Mouse (Mus musculus) lung, postnatal 14 days (tissue): ENCODE results near the gene Nudt22.

Source experiments
- DNase-seq: peaks from one replicate; pipeline ENCODE4 v3.0.0; 2021

Gene Nudt22

DNA sequence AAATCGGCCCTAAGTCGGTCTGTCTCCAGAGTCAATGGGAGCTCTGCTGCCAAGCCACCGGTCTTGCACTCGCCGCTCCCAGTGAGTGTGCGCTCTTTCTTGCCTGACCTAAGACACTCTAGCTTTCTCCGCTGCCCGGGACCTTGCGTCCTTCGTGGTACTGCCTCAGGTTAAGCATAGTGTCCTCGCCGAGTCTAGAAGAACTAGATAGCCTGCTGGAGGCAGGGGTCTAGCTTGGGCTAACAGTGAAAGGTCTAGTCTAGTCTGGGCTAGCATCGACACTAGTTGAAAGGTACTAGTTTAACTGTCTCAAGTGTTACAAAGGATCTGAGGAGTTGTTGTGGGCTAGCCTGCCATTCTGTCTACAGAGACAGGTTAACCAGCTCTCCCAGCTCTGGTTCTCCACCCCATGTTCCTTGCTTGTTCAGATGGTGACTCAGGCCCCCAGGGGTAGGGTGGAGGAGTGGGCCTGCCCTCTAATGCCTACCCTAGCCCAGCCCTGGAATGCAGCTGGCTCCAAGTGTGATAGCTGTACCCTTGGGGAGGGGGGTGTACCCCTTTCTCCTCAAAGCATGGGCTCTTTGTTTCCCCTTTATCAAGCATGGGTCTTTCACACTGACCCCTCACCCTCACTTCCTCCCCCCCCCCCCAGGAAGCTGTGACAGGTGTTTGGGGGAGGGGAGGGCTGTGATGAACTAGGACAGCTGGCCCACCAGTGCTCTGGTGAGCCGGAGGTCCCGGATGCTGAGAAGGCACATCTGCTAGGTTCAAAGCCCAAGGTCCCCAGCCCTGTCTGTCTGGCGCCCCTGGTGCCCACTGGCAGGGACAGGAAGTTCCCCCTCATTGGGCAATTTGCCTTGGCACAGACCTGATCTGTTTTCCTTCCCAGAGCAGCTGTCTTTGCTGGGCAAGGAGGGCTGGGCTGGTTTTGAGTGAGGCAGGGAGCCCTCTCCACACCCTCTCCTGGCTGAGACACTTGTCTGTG lies 20.1 kb downstream of the Nudt22 start, which contains the start of gene Plcb3:
TSS of gene Plcb3 (minus strand) at position 934 of the 985 bp plus-strand sequence.
- peak; percentile 66 for DNase-seq

DNA sequence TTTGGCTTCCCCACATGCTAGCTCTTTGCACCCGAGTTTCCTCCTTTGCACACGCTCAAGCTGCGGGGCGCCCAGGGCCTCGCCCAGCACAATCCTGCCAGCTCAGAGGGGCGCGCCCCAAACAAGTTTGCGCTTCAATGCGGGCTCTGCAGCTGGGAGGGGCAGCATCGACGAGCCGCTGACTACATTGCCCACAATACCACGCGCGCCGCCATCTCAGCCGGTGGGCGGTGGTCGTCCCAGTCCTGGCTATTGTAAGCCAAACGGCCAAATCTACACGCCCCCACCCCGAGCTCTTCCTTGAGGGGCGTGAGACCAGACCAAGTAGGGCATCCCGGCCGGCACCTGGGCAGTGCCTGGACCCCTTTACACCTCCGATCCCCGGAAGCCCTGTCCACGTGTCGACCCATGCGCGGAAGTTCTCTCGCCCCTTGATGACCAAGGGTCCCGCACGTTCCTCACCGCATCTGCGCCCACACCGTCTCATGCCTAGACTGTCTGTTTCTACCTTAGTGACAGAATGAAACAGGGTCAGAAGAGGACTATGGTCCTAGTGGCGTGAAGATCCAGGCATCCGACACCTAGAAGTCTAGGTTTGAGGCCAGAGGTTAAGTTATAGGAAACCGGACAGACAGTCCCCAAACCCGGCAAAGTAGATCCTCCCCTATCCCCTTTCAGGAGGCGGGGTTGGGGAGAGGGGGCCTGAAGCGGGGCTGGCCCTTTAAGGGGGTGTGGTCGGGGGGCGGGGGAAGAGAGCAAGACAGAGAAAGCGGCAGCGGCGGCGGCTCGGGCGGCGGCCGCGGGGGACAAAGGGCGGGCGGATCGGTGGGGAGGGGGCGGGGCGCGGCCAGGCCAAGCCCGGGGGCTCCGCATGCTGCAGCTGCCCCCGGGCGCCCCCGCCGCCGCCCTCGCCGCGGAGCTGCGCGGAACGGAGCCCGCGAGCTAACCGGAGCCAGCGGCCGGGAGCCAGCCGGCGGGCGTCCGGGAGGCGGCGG lies 21.4 kb downstream of the Nudt22 start, which contains the start of gene Ppp1r14b:
TSS of gene Ppp1r14b (plus strand) at position 758 of the 995 bp plus-strand sequence.
- DNase-seq = peak; percentile 80

DNA sequence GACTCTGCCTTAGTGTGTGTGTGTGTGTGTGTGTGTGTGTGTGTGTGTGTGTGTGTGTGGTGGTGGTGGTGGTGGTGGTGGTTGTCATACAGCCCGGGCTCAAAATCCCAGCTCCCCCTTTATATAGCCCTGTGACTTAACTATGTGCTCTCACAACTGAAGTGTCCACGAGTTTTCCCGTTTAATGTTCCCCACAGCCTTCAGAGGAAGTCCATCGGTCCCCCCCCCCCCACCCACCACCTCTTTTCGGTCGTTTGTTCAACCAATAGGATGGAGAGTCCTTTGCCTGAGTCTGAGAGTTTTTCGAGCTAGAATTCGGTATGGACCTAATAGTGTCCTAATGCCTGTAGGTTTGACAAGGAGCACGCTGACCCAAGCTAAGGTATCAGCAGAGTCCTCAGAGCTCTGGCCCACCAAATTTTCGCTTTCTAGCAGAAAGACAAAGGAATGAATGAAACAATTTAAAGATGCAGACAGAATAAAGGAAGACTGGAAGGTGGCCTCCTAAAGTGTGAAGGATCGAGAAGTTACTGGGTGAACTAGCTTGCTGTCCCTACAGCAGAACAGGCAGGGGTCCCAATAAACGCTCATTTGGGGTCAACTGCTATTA lies 22.2 kb downstream of the Nudt22 start:
- DNase-seq = no peak

DNA sequence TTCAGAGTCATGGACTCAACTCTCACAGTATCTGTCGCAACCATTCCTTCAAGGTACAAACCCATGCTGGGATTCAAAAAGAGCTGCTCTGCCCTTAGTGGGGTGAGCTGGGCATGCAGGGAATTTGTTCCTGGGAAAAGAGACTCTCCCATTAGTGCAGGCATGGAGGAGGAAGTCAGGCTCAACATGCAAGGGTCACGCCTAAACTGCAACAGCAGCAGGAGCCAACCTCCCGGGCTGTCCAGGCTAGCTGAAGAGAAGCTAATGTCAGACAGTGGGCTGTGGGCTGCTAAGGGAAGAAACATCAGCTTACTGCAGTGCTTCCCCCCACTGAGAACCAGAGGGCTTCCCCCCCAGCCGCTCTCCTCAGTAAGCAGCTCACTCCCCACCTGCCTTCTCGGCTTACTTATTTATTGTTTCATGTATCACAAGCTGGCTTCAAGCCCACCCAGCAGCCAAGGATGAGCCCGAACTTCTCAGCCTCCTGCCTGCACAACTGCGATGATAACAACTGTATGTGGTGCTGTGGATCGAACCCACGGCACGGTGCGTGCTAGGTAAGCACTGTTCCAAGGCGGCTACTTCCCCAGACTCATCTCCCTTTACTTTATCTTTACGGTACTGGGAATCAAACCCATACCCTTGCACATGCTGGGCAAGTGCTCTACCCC lies 23.5 kb downstream of the Nudt22 start:
- DNase-seq = no peak

DNA sequence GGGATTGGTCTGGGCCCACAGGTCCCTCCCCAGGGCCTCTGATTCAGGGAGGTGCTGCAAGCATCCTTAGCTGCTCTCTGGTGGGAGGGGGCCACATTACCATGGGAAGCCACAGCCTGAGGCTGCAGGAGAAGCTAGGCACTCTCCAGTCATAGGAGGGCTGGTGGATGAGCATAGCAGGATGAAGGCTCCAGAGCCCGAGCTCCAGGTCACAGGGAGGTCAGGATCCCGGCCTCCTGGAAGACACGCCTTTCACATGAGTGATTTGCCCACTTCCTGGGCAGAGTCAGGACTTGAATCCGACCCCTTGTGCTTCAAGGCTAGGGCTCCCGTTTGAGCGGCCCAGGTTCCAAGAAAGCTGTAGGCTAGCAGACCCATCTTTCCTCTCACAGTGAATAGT lies 24.3 kb downstream of the Nudt22 start:
- no peak for DNase-seq

DNA sequence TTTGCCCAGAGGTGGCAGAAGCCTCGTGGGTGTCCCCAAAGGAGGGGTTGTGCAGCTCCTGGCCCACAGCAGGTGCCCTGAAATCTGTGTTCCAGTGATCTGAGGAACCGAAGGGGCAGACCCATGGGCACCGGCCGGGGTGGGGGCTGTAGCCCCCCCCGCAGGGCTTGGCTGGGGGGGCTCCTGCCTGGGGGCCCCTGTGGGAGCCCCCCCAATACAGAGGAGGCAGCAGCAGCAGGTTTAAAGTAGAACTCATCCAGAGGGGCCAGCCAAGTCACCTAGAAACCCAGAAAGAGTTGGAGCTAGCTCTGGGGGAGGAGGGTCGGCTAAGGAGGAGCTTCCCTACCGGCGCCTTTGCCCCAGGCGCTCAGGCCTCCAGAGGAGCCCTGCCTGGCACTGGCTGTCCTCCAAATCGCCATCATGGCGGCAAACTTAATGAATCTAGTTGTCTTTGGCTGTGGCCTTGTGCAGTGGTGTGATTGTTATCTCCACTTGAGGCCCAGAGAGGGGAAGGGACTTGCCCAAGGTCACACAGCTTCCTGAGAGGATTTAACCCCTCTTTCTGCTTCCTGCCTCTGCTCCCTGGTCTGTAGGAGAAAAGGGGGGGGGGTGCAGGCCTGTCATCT lies 25.3 kb downstream of the Nudt22 start:
- DNase-seq = no peak

DNA sequence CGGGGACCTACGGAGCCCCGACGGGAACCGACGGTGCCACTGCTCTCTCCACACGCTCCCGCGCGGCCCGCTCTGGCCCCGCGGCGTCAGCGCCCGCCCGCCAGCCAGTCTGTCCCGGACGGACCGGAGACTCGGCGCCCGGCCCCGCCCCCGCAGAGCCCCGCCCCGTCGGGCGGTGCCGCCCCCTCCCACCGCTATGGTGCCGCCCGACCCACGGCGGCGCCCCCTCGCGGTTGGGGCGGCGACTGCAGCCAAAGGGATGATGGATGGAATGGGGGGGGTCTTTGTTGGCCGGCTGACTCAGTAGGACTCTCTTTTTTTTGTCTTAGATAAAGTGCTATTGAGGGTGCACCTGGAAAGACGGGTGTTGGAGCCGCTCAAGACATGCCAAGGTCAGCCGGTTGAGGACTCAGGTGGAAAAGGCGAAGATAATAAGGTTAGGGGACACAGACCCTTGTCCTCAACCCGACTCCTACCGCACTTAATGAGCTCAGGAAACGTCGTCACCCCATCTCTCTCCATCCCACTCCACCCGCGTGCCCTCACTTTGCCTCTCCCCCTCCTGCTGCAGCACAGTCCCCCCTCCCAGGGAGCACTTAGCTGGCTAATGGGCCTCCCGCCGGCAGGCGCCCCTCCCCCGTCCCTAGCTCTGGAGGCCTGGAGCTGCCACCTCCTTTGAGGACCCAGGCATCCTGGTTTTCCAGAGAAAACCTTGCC lies 26.1 kb downstream of the Nudt22 start:
- peak; percentile 85 for DNase-seq

- DNase-seq = no peak
Measured at GRCm38 (mm10) chr19:6969291-6969664, 26.6 kb downstream of the Nudt22 start.

- DNase-seq = peak; percentile 55
Measured at GRCm38 (mm10) chr19:6968491-6969271, 27.2 kb downstream of the Nudt22 start.

- no peak for DNase-seq
Measured at GRCm38 (mm10) chr19:6956461-6956860, 39.5 kb downstream of the Nudt22 start.

DNA sequence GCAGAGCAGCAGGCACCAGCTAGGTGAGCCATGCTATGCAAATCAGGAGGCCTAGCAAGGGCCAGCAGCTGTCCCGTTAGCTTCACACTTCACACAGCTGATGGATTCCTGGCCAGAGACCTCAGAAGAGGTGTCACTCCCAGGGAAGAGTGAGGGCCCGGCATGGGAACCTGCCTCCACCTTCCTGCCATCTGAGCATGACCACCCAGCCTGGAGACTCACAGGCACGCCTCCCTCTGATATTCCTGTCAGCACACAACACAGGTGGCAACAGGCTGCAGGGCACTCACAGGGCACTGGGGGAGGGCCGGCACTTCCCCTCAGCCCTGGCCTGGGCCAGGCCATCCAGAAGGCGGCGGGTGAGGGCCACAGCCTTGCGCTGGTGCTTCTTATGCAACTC lies 40.5 kb downstream of the Nudt22 start:
- no peak for DNase-seq

DNA sequence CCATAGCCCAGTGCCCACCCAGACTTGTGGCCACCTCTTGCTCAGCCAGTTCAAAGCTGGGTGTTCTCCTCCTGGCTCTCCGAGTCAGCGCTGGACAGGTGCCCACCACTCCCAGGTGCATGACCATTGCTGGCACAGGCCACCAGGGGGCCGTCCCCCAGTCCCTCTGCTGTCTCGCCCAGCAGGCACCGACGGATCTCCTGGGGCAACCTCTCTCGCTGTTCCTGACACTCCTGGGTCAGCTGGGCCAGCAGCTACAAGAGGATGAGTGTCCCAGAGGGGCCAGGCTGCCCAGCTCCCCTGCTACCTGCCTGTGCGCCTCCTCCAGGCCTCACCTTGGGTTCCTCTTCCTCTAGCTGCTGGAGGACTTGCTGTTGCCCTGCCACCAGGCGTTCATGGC lies 41.9 kb downstream of the Nudt22 start:
- peak; percentile 75 for DNase-seq

DNA sequence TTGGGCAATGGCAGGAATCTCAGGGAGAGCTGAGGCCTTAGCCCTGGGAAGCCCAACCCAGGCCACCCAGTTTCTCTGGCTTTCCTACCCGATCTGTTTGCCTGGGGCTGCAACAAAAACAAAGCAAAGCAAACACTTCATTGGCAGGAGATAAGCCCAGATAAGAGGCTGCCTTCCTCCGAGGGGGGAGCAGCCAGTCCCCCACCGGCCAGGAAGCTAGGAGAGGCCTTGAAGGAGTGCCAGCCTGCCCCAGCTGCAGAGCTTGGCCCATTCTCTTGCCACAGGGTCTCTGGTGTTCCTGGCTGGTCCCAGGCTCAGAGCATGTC lies 43.2 kb downstream of the Nudt22 start:
- DNase-seq = peak; percentile 72

- peak; percentile 84 for DNase-seq
Measured at GRCm38 (mm10) chr19:6951994-6952711, 43.8 kb downstream of the Nudt22 start.

- peak; percentile 94 for DNase-seq
Measured at GRCm38 (mm10) chr19:6951381-6951968, 44.4 kb downstream of the Nudt22 start.

DNA sequence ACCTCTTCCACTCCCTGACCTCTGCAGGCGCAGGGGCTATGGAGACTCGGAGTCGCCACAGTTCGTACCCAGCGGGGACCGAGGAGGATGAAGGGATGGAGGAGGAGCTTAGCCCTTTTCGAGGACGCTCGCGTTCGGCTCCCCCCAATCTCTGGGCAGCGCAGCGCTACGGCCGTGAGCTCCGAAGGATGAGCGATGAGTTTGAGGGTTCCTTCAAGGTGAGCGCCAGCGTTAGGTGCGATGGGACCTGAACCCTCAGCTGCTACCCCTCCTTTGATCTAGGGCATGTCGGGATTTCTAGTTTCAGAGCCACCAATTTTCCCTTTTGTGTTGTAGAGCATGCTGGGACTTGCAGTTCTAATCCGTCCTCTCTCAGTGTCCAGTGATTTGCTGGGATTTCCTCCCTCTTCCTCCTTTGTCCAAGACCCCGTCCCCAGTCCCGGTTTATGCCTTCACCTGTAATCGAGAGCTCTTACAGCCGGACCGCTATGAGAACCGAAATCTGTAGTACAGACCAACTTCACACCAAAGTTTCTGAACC lies 45.2 kb downstream of the Nudt22 start:
- DNase-seq = peak; percentile 49

DNA sequence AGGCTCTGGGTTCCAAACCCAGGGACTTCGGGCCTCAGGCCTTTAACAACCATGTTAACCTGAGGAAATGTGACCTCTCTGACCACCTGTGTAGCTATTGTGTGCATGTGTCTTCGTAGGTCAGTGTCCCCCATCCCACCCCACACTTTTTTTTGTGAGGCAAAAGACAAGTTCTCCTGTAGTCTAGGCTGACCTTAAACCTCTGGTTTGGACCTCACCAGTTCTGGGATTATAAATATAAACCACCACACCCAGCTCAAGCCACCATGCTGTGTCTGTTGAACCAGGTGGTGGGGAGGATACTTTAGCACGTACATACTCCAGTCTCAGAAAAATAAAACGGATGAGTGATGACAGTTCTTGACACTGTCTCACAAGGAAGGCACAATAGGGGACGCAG lies 46.0 kb downstream of the Nudt22 start:
- no peak for DNase-seq

DNA sequence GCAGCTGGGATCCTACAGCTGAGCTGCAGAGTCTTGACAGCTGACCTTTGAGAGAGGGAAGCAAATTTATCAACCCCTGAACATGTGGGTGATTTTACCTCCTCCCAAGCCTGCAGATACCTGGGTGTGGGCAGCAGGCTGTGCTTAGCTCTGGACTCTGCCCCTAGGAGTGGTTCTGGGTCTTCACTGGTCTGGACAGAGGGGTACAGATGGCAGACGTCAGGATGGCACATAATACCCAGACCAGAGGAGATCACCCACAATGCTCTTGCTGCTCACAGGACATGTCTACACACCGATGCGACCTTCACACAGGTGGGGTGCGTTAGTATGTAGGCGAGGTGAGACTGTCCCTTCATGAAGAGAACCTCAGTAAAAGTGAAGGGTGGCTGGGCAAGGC lies 46.4 kb downstream of the Nudt22 start:
- no peak for DNase-seq

DNA sequence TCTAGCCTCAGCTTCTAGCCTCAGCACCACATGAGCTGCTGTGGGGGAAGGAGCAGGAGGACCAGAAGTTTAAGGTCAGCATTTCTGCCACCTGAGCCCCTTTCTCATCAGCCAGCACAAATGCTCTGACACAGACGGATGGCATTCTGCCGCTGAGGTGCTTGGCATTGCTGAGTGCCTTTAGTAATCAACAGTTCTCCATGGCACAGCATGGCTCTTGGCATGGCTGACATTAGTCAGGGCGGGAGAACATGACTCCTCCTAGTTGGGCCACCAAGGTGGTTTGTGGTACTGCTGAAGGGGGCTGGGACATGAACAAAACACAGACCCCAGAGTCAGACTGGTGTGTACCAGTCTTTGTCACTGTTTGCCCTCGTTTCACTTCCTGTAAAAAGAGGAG lies 47.7 kb downstream of the Nudt22 start:
- DNase-seq = no peak
